Mouse (Mus musculus): Measurements from ENCODE around the gene Polr2c.
A peak's percentile ranks its signal among the peaks of the same experiment; 100 is the strongest.

Gene Polr2c

DNA sequence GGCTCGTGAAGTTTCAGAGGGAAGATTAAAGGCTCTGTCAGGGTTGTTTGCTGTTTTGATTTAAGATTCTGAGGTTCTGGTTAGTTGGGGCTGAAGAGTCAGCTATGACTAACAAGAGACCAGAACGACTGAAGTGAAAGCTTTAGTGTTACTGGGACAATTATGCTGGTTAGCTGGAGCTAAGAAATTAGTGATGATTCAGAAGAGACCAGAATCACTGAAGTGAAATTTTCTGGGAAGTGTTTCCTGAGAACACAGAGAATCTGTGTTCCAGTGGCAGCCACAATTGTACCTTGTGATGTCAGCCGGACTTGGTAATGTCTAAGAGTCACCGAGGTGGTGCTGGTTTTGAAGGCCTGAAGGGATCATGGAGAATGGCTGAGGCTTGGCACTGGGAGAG is 23.5 kb downstream of the Polr2c start:
- DNase-seq (ENCODE audit: low spot score), result no peak

DNA sequence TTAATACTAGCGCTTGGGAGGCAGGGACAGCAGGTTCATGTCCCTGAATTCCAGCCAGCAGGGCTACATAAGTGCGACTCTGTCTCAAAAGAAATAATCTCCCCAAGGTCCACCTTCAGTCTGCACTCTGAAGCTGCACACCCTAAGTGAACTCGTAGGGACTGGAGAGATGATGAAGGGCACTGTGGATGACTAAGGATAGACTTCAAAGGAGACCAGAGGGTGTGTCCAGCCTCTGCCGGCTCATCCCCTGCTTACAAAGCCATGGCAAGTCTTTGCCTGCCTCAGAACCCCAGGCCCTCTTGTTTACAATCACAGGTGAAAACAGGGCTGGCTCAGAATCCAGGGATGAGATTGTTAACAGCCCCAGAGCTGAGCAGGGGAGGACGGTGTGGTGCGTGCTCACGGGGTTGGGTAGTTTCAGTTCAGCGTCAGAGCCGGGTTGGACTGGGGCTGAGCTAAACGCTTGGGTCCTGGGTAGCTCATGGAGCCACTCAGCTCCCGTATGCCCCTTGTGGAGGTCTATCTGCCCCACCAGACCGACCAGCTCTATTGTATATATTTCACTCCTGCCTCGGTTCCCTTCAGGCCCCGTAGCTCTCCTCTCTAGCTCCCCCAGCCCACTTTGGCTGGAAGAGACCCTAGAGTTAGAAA is 31.3 kb downstream of the Polr2c start:
- no peak for DNase-seq (ENCODE audit: low spot score)

DNA sequence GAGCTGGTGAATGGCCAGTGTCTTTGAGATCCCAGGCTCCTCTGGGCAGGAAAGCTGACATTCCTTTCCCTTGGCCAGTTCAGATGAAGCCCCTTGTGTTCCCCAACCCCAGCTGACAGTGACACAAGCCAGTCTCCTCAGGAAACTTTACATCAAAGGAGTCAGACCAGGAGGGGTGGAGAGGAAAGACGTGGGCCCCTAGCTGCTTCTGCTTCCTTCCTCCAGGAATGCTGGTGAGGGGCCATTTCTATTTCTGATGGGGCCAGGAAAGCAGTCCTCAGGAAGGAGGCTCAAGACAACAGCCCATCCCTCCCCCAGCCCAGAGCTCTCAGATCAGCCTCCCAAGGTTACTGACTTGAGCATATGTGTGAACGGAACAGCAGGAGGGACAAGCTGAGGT is 35.7 kb downstream of the Polr2c start:
- no peak for DNase-seq (ENCODE audit: low spot score)

DNA sequence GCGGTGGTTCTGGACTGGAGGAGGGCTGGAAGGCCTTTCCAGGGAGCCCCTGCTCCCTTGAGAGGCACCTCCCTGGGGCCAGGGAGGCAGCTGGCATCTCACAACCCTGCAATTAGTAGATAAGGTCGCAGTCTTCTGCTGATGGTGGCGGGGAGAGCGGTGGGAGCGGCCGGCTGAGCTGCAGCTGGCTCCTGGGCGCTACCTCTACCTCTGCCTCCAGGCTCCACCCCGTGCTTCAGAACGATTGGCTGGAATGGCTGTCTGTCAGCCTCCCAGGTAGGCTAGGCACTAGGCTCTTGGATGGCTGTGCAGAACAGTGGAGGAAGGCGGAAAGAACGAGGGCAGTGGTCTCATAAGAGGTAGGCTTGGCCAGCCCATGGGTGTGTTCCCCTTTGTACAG is 42.0 kb downstream of the Polr2c start:
- peak; percentile 60 for DNase-seq (ENCODE audit: low spot score)

DNA sequence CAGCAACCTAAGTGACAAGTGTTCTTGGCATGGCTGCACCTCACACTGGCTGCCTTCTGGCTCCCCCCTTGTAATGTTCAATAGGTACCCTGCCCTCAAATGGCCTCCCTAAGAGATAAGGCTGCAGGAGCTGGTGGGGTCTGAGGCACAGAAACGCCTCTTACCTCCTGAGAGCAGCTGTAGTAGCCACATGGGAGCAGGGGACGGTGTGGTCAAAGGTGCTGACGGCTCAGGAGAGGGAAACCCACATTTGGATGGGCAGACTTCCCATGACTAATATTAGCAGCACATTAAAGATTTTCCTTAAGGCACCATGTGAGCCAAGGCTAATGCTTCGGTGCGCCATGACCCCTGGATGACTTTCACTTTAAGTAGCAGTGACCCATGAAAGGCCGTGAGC is 43.4 kb downstream of the Polr2c start:
- DNase-seq (ENCODE audit: low spot score), result no peak

DNA sequence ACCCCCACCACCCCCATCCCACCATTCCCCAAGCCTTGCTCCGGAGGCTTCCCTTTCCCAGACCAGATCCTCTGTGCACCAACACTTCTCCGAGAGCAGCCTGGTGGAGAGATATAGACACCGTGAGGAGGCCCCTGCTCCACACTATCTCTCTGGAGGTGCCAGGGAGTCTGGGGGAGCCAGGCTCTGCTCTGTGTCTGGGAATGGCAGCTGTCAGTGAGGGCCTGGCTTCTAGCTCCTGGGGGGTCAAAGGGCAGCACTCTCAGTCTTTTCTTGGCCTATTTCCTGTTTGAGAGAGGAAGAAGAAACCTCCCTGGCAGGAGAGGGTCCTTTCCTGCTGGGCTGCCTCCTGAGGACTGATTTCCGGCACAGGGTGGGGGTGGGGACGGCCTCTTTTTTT is 43.8 kb downstream of the Polr2c start:
- DNase-seq (ENCODE audit: low spot score), result no peak

DNA sequence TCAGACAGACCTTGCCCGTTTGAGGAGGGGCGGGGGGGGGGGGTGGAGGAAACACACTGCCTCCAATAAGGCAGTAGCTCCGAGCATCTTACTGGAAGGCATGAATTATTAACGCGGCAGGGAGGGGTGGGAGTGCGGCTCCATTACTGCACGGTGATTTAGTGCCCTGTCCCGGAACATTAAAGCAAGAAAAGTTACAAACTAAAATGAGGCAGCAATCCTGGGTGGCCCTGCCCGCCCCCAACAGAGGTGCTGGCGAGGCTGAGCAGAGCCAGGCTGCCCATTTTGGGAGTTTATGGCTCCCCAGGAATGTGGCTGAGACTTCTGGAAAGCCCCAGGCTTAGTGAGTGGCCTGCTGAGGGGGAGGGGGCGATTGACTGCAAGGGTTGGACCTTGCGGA is 46.5 kb downstream of the Polr2c start:
- DNase-seq (ENCODE audit: low spot score), result peak; percentile 35

DNA sequence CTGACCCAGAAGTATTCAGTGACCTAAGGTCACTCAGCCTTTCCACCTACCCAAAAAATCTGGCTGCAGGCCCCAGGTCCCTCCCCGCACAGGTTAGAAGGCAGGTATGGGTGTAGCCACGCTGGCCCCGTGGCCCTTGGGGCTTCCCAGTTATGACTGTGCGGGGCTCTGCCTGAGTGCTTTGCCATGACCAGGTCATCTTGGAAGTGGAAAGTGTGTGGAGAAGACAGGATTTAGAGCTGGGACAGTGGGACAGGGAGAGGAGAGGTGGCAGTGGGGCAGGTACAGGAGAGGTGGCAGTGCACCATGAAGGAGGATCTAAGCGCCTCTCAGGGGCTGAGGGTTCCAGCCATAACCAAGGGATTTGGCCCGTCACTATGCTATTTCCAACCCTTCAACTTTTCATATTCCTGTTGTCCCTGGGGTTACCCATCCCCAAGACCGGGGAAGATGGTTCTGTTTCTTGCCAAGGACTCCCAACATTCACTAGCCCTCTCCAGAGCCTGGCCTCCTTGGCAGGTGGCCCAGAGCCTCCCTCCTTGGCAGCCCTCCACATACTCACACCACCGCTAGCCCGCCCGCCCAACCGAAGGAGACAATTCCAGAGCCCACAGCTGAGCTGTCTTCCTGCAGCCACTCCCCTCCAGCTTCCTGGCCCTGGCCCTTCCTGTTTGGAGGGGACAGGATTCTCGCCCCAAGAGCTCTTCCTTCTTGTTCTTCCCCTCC is 47.4 kb downstream of the Polr2c start:
- peak; percentile 80 for DNase-seq (ENCODE audit: low spot score)

DNA sequence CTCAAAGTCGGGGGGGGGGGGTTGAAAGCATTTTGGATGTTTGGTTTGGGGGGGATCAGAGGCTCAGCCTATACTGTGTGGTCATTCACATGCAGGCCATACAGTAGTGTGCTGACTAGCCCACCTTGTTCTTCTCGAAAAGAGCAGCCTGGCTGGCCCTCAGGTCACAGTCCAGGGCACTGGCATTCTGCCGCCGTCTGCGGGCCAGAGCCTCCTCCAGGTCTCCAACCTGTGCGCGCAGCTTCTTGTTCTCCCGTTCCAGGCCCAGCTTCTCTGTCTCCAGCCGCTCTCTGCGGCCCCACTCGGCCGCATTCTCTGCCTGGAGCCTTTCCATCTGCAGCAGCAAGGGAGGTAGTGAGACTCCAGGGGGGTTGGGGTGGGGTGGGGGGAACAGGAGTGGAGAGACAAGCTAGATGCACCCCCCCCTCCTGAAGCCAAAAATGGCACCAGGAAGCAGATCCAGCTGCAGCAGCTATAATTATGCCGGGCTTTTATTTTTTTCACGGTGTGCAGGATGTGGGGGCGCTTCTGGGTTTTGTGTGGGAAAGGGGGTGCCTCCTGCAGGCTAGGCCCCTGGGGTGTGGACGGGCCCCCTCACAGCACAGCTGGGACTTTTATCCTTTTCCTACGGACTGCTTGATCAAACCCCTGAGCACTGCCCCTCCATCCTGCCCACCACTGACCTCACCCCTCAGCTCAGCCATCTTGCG is 50.5 kb downstream of the Polr2c start:
- DNase-seq (ENCODE audit: low spot score), result no peak

DNA sequence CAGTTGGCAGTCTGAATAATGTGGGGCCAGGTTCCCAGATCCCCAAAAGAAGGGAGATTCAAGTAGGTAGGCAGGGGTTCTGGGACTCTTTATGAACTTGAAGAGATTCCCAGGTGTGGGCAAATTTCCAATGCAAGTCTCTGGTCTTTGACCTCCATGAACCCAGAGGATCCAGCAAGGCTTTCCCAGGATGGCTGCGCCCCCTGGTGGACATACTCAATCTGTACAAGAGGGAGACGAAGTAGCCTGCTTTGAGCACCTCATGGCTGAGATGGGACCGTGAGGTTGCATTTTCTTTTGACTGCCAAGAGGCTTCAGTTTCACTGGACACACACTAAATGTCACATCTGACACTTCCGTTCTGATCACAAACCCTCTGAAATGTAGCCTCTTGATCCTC is 51.6 kb downstream of the Polr2c start:
- peak; percentile 83 for DNase-seq (ENCODE audit: low spot score)

DNA sequence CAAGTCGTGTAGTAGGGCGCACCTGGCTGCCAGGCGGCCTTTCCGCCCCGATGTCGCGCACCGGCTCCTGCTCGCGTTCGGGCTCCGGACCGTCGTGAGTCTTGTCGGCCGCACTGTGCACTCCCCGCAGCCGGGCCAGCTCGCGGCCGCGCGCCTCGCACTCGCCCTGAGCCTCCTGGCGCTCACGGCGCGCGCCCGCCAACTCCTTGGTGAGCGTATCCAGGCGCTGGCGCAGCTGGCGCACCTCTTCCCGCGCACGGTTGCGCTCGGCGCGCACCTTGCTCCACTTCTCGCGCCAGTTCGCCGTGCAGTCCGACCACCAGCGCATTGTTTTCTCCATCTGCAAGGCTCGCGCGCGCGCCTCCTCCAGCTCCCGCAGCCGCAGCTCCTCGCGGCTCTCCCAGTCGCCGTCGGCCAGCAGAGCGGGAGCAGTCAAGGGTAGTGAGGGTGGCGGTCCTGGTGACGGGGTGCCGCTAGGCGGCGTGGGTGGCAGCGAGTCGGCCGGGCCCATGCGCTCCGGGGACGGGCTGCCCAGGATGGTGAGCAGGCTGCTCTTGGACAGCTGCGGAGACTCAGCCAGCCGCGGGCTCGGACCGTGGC is 55.9 kb downstream of the Polr2c start:
- peak; percentile 72 for DNase-seq (ENCODE audit: low spot score)

DNA sequence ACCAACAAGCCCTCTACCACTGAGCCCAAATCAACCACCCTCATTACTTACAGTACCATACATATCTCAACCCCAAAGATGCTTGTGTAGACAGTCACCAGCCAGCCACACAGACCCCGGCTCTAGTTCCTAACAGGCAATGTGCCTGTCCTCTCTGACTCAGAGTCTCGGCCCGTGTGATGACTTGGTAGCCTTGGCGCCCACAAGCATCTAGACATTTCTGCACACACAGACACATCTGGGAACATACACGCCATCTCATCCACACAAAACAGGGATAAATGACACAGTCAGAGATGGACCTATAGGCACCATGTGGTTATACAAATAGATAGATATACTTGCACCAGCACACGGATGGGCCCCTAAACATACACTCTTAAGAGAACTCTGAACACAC is 57.0 kb downstream of the Polr2c start:
- DNase-seq (ENCODE audit: low spot score), result no peak

DNA sequence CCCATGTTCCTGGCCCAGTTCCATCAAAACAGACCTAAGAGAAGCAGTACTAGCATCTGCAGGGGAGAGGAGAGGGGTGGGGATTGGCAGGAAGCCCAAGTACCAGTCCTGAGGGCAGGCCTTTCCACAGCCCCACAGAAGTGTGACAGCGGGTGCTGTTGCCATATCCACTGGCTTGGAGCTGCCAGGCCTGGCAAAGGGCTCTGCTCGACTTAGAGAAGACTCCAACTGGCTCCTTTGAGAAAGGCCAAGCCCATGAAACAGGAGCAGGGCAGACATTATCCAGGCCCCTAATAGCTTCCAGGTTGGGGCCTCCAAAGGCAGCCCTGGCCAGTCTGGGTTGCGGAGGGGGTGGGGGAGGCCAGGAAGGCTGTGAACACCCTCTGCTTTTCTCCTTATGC is 57.5 kb downstream of the Polr2c start:
- peak; percentile 38 for DNase-seq (ENCODE audit: low spot score)

DNA sequence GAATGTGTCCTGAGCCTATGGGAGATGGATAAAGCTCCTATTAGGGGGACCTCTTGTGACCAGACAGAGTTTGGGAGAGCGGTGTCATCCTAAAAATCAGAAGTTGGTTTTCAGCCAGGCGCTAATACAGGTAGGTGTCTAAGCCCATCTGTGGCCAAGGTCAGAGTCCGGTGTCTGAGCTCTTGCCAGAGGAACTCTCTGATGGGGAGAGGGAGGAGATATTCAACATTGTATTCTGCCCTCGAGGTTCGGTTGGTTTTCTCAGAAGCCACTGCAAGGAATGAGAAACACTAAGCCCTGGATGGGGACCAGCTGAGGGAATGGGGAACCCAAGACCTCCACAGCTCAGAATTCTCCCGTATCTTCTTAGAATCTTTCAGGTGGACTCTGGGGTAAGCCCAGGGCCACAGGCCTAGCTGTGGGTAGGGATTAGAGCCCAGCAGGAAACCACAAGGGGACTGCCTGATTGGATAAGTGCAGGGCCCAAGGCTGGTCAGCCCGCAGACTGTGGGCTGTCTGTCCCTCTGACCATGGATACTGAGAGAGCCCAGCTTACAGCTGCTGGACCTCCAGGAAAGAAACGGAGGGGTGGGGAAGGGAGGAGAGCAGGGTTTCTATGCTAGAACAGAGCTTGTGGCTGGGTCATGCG is 59.2 kb downstream of the Polr2c start:
- no peak for DNase-seq (ENCODE audit: low spot score)

DNA sequence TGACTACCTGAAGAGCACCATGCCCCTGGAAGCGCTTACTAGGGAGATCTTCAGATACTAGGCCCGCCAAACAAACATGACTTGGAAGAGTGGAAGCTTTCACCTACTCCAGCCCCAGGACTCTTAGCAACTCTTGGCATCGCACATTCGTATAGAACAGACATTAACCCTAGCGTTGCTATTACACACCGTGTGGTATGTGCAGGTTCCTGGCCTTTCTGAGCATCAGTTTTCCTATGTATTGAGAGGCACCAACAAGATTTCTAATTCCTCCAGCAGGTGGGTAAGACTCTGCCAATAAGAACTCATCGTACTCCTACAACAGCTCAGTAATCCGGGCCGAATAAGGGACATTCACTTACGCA is 59.7 kb downstream of the Polr2c start:
- no peak for DNase-seq (ENCODE audit: low spot score)

DNA sequence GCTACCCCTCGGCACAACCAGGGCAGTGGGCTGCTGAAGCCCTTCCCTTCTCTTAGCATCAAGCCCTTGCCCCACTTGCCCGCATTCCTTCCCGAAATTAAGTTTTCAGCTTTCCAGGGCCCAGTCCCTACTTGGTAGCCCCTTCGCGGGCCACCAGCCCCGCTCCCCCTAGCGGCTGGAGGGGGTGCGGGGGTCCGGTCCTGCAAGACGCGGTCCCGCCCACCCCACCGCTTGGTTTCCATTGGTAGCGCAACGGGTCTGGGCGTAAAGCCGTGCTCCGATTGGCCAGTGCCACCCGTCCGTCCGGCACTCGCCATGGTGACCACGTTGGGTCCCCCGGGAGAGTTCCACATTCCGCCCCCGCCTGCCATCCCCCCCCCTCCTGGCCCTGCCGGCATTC is 60.1 kb downstream of the Polr2c start:
- DNase-seq (ENCODE audit: low spot score), result peak; percentile 95

DNA sequence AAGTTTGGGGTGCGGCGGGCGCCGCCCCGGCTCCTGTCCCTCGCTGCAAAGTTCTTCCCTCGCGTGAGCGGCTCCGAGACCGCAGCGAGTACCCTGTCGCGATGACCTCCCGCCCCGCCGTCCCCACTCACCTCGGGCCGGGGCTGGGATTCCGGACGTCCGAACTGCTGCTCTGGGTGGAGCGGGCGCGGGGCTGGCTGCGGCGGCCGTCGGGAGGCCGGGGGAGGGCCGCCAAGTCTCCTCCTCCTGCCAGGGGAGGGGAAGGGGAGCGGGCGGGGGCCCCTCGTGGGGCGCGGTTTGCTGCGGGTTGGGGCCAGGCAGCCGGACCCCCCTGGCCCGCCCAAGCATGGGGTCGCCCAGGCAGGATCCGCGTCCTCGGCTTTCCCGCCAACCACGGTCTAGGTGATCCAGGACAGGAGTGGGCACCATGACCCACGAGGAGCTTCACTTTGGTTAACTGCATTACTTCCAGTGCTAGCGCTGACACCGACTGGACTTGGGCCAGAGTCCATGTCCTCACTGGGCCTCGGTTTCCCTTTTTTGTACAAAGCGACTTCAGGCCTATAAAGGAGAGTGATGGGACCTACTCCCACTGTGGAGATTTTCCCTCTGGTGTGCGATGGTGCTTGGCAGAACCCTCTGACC is 60.7 kb downstream of the Polr2c start, which contains the start of gene Ccdc102a:
Gene Ccdc102a (minus strand): TSS at position 248 of the 645 bp plus-strand sequence.
- DNase-seq (ENCODE audit: low spot score), result peak; percentile 62

DNA sequence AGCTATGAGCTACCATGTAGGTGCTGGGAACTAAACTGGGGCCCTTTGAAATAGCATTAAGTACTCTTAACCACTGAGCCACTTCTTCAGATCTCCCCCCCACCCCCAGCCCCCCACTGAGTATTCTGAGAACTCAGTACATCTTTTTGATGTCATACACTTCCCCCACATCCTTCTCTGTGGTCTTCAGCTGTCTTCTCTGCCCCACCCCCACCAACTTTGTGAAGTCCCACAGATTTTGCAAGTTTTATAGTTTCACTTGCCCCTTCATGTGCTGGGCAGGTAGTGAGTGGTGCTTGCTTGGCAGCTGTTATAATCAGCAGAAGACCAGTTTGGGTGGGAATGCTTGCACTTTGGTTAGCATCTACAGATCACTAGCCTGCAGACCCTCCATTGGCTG is 62.0 kb downstream of the Polr2c start:
- no peak for DNase-seq (ENCODE audit: low spot score)

DNA sequence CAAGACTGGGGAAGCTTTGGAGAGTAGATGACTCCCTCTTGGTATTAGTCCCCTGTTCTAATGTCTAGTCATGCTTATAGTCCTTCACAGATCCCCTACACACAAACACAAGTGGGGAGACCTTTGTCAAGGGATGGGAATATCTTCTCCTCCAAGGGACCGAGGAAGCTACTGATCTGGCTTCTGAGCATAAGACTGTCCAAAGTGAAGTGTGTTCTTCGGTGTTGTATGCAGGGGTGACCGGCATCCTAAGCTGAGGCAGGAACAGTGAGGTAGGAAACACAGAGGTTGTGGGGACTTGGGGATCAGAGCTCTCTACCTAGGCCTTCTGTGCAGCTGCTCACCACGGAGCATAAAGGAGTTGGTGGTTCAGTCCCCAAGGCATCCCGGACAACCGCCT is 64.9 kb downstream of the Polr2c start:
- DNase-seq (ENCODE audit: low spot score), result no peak

DNA sequence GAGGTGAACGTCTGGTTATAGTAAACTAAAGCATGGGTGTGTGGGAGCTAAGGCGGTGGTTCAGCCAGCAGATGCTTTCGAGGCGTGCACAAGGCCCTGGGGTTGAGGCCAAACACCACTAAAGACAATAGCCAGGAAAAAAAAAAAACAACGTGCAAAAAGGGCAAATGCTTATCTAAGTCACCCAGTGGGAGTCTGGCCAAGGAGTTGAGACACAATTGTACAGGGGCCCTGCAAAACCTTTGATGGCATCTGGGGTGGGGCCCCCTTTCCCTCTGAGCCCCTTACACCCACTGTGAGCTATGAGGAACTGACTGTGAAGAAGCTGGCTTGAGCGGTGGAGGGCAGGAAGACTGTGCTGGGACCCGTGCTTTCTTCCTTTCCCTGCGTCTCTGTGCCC is 65.4 kb downstream of the Polr2c start:
- DNase-seq (ENCODE audit: low spot score), result no peak

Data from urinary bladder, postnatal 14 days (tissue).